Mouse (Mus musculus): ENCODE measurements around the gene Gm28041. TPM values are rescaled to one million over a fixed set of nuclear protein-coding genes. Genes with fewer than 3 reads are reported as not detected.
"Not testable (repeated sequence)": the region's sequence is repeated elsewhere in the genome, so short reads cannot be mapped to it uniquely, and the experiment has no call there.

Gene Gm28041
- polyA plus RNA-seq (2015; fragmentation: Nextera tagmentation; extraction: Ambion mirVana): 0.39 and 0.55 TPM in 2 replicates

DNA sequence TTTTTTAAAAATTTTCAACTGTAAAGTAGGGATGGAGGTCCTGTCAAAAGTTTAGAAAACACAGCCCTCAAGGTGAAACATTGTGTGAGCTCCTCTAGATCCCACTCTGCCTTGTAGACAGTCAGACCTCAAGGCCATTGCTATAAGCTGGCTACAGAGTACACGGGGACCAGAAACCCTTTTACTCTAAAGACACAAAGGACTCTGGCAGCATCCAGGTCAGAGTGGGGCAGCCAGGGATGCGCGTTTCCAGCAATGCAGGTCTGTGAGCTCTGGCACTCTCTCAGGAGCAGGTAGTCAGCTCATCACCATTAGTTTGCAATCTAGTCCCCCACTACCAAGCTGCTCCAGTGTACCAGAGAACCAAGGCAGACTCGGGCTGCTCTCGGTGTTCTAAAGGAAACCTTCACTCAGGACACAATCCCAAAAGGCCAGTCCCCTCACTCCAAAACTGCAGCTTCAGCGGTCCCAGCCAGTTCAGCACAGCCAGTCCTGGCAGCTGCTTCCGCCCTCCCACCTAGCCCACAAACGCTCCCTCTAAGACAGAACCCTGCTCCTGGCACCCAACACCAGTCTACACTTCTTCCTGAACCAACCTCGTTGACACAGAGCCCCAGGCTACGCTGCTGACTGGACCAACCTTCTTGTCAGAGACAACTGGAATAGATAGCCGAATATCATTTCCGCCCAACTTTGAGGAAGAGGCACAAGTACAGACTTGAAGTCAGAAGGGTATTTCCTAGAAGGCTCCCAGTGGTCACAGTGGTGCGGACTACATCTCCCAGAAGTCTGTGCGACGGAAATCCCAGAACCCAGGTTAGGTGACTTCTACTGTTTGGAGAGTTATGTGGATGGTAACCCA lies at the start of gene Gm28041, which contains the start of gene Zfp456:
Gene Gm28041 (minus strand): TSS at position 684 of the 862 bp plus-strand sequence.
Gene Zfp456 (minus strand): TSS at position 761 of the 862 bp plus-strand sequence.
- Histone ChIP-seq H3K4me3 (replicated peaks) (peak within 1 kb of the TSS; percentile 46), H3K9ac (peak within 1 kb of the TSS; percentile 36), H3K4me2 (replicated peaks) (peak within 1 kb of the TSS; percentile 60)
- H3K4me1 ChIP-seq (replicated peaks); H3K9me3 ChIP-seq; H3K27ac ChIP-seq; H3K36me3 ChIP-seq; H3K27me3 ChIP-seq (replicated peaks): not testable (repeated sequence)
- 21% methylated on average over 15 of the region's 15 CpGs for WGBS
- peak; percentile 99 for ATAC-seq

DNA sequence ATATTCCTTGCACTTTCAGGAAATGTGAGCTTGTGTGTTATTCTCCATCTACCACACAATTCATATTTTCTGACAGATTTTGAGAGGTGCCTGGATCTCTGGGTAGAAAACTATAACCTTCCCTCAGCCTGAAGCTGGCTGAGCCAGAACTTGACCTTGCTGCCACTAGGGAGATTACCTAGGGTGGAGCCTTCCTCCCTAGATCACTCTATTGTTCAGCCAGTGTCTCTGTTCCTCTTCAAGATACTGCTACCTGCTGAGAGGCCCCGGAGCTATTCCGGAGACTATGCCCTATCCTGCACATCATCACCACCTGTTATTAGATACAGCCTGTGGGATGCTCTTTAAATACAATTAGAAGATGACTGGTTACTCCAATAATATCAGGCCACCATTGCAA lies 47.0 kb upstream of the Gm28041 start:
- 95% methylated on average over 2 of the region's 2 CpGs for WGBS
- H3K27me3 ChIP-seq (replicated peaks); ATAC-seq: not testable (repeated sequence)

GRCm38 (mm10) chr13:67421207-67421857 lies 45.8 kb upstream of the Gm28041 start, which contains the start of gene Zfp459:
Gene Zfp459, minus strand, starts transcription at chr13:67421418.
- Histone ChIP-seq H3K27me3 (replicated peaks) (no peaks in the 10 kb centered on the region), H3K36me3 (no peaks in the 10 kb centered on the region), H3K4me3 (replicated peaks) (peak within 1 kb of the TSS; percentile 52), H3K4me1 (replicated peaks) (no peaks in the 10 kb centered on the region), H3K27ac (no peak within 1 kb of the TSS), H3K9ac (peak within 1 kb of the TSS; percentile 48), H3K9me3 (no peaks in the 10 kb centered on the region), H3K4me2 (replicated peaks) (peak within 1 kb of the TSS; percentile 80)
- 3% methylated on average over 22 of the region's 22 CpGs for WGBS
- ATAC-seq: peak; percentile 96

More for the DNA sequence above, 47.0 kb upstream of the Gm28041 start:
- not testable (repeated sequence) for H3K27ac ChIP-seq; H3K9me3 ChIP-seq; H3K4me1 ChIP-seq (replicated peaks); H3K4me3 ChIP-seq (replicated peaks); H3K4me2 ChIP-seq (replicated peaks); H3K9ac ChIP-seq; H3K36me3 ChIP-seq

DNA sequence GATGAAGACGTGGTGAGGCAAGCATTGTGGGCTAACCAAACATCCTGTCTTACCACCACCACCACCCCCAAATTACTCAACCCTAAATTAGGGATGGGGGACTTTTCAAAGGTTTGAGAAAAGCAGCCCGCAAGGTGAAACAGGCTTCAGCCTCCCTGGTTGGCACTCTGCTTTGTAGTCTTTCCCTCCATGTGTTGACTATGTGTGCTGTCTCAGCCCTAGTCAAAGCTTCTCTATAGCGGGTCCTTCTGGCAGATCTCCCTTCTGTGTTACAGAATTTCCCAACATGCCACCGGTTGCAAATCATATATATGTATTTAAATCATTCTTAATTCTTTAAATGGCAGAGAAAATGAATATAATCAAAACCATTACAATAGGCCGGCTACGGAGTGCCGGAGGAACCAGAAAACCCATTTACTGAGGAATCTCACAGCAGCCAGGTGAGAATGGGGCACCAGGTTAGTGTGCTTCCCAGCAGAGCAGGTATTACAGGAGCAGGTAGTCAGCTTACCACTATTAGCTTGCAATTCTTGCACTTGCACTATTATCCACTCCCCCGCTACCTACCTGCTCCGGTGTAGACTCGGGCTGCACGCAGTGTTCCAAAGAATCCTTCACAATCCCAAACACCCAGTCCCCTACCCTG lies 45.1 kb upstream of the Gm28041 start:
- ATAC-seq: peak; percentile 80
- Histone ChIP-seq H3K27me3 (replicated peaks) (no peaks in the 10 kb centered on the region), H3K36me3 (no peaks in the 10 kb centered on the region), H3K9me3 (no peaks in the 10 kb centered on the region), H3K4me1 (replicated peaks) (no peaks in the 10 kb centered on the region), H3K4me3 (replicated peaks) (peak overlapping the region; percentile 52), H3K27ac (no peak overlapping the region), H3K4me2 (replicated peaks) (peak overlapping the region; percentile 80), H3K9ac (peak overlapping the region; percentile 48)
- WGBS: 28% methylated on average over 11 of the region's 11 CpGs

DNA sequence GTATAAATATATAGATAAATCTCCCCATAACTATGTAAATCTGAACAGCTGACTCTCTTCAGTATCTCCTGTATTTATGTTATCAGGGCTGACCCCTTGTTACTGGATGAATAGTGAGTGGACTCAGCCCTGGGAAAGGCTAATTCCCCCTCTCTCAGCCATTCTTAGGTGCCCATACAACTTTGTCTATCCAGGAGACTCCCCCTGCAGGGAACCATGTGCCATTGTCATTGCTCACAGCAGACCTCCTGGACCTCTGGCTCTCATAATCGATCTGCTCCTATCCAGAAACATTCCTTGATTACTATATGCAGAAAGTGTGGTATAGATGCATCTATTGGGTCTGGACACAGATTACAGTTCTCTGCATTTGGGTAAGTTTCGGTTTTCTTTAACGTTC lies 41.3 kb upstream of the Gm28041 start:
- no peaks in the 10 kb centered on the region for H3K27me3 ChIP-seq (replicated peaks)
- no peaks in the 10 kb centered on the region for H3K9me3 ChIP-seq
- H3K27ac ChIP-seq: no peak overlapping the region
- H3K9ac ChIP-seq: no peak overlapping the region
- no peaks in the 10 kb centered on the region for H3K36me3 ChIP-seq
- H3K4me1 ChIP-seq (replicated peaks): no peaks in the 10 kb centered on the region
- no peak overlapping the region for H3K4me3 ChIP-seq (replicated peaks)
- WGBS: 90% methylated on average over 3 of the region's 3 CpGs
- H3K4me2 ChIP-seq (replicated peaks): no peak overlapping the region
- ATAC-seq: no peak

GRCm38 (mm10) chr13:67415759-67416158 lies 40.2 kb upstream of the Gm28041 start:
- 83% methylated on average over 6 of the region's 6 CpGs for WGBS
- no peak overlapping the region for H3K27ac ChIP-seq
- no peaks in the 10 kb centered on the region for H3K36me3 ChIP-seq
- no peak overlapping the region for H3K4me3 ChIP-seq (replicated peaks)
- no peak overlapping the region for H3K9ac ChIP-seq
- ATAC-seq: peak; percentile 41; the same call in 1 of the 2 replicates
- no peaks in the 10 kb centered on the region for H3K27me3 ChIP-seq (replicated peaks)
- no peaks in the 10 kb centered on the region for H3K4me1 ChIP-seq (replicated peaks)
- H3K9me3 ChIP-seq: no peaks in the 10 kb centered on the region
- H3K4me2 ChIP-seq (replicated peaks): no peak overlapping the region

GRCm38 (mm10) chr13:67413634-67414033 lies 38.1 kb upstream of the Gm28041 start:
- H3K27me3 ChIP-seq (replicated peaks); H3K27ac ChIP-seq; H3K9me3 ChIP-seq; H3K4me2 ChIP-seq (replicated peaks); ATAC-seq; H3K36me3 ChIP-seq; H3K4me3 ChIP-seq (replicated peaks); H3K9ac ChIP-seq; H3K4me1 ChIP-seq (replicated peaks): not testable (repeated sequence)
- WGBS: 72% methylated on average over 3 of the region's 3 CpGs

DNA sequence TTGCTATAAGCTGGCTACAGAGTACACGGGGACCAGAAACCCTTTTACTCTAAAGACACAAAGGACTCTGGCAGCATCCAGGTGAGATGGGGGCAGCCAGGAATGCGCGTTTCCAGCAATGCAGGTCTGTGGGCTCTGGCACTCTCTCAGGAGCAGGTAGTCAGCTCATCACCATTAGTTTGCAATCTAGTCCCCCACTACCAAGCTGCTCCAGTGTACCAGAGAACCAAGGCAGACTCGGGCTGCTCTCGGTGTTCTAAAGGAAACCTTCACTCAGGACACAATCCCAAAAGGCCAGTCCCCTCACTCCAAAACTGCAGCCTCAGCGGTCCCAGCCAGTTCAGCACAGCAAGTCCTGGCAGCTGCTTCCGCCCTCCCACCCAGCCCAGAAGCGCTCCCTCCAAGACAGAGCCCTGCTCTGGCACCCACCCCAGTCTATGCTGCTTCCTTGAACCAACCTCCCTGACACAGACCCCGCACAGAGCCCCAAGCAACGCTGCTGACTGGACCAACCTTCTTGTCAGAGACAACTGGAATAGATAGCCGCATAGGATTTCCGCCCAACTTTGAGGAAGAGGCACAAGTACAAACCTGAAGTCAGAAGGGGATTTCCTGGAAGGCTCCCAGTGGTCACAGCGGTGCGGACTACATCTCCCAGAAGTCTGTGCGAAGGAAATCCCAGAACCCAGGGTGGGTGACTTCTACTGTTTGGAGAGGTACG lies 23.8 kb upstream of the Gm28041 start, which contains the start of gene Zfp429:
Gene Zfp429 (minus strand): TSS at position 637 of the 721 bp plus-strand sequence.
- not testable (repeated sequence) for H3K27me3 ChIP-seq (replicated peaks); H3K9me3 ChIP-seq; H3K36me3 ChIP-seq; H3K4me1 ChIP-seq (replicated peaks)
- peak within 1 kb of the TSS; percentile 52 for H3K4me2 ChIP-seq (replicated peaks)
- ATAC-seq: peak; percentile 98
- peak within 1 kb of the TSS; percentile 34; the same call in 1 of the 2 replicates for H3K27ac ChIP-seq
- 2% methylated on average over 16 of the region's 16 CpGs for WGBS
- peak within 1 kb of the TSS; percentile 48 for H3K4me3 ChIP-seq (replicated peaks)
- peak within 1 kb of the TSS; percentile 49 for H3K9ac ChIP-seq

- not testable (repeated sequence) for H3K4me1 ChIP-seq (replicated peaks); H3K9ac ChIP-seq; H3K4me2 ChIP-seq (replicated peaks); H3K9me3 ChIP-seq; H3K27ac ChIP-seq; H3K27me3 ChIP-seq (replicated peaks); H3K4me3 ChIP-seq (replicated peaks); H3K36me3 ChIP-seq
- ATAC-seq: peak; percentile 32; the same call in 1 of the 2 replicates
- 76% methylated on average over 3 of the region's 3 CpGs for WGBS
These were observed 722 bp upstream of the Gm28041 start for GRCm38 (mm10) chr13:67376255-67376654.

- under 1% methylated on average over 15 of the region's 15 CpGs for WGBS
- H3K9me3 ChIP-seq: no peaks in the 10 kb centered on the region
- no peaks in the 10 kb centered on the region for H3K4me1 ChIP-seq (replicated peaks)
- no peaks in the 10 kb centered on the region for H3K27me3 ChIP-seq (replicated peaks)
- peak within 1 kb of the TSS; percentile 62 for H3K9ac ChIP-seq
- peak; percentile 97 for ATAC-seq
- H3K4me2 ChIP-seq (replicated peaks): peak within 1 kb of the TSS; percentile 73
- H3K4me3 ChIP-seq (replicated peaks): peak within 1 kb of the TSS; percentile 72
- no peaks in the 10 kb centered on the region for H3K36me3 ChIP-seq
- peak within 1 kb of the TSS; percentile 51; the same call in 1 of the 2 replicates for H3K27ac ChIP-seq
These were observed 15.3 kb downstream of the Gm28041 start, which contains the start of the genes Gm28044 and Zfp953 for GRCm38 (mm10) chr13:67360131-67360744. Gene Gm28044, minus strand, starts transcription at chr13:67360536. Gene Zfp953, minus strand, starts transcription at chr13:67360605.

DNA sequence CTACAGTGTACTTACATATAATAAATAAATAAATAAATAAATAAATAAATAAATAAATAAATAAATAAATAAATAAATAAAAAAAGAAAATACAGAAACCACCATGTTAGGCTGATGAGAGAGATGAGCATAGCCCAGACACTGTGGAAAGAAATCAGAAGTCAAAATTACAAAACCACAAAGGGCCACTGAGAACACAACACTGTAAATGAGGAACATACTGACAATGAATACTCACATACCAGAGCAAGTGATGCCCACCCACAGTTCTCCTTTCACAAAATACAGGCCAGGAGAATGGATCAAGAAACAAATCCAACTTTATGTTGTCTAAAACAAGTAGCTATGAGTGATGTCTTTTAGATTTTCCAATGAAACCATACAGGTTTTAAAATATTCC lies 23.7 kb downstream of the Gm28041 start:
- Histone ChIP-seq H3K9ac (no peak overlapping the region), H3K36me3 (no peaks in the 10 kb centered on the region), H3K4me2 (replicated peaks) (no peak overlapping the region), H3K9me3 (no peaks in the 10 kb centered on the region), H3K27ac (no peak overlapping the region), H3K27me3 (replicated peaks) (no peaks in the 10 kb centered on the region), H3K4me1 (replicated peaks) (no peaks in the 10 kb centered on the region), H3K4me3 (replicated peaks) (no peak overlapping the region)
- ATAC-seq: no peak

Data from intestine, embryonic 15.5 days (tissue).